Mouse (Mus musculus) liver, embryonic 16.5 days (tissue): ENCODE data around the gene Ccdc86. TPM values are rescaled to one million over a fixed set of nuclear protein-coding genes. Genes with fewer than 3 reads are reported as not detected.
A peak's percentile ranks its signal among the peaks of the same experiment; 100 is the strongest.

Experiments
- ATAC-seq: fragments of 200-750 bp; cut with Nextera tagmentation; 2 replicates; pipeline ENCODE4 v1.8.0; 2017; ENCODE audit warnings: low read depth, mild to moderate bottlenecking, moderate number of reproducible peaks, moderate library complexity
- H3K27ac ChIP-seq: fragments of 300-500 bp; sonication (generic); 2 replicates; pipeline ENCODE4 v1.5.1; 2014; ENCODE audit warnings: mild to moderate bottlenecking, low read length
- H3K27me3 ChIP-seq: fragments of 300-500 bp; sonication (generic); 2 replicates; pipeline ENCODE4 v1.6.1; 2014; ENCODE audit warnings: low read depth, low read length, mixed read lengths; ENCODE audit not compliant: control insufficient read depth, insufficient read depth
- H3K36me3 ChIP-seq: fragments of 300-500 bp; sonication (generic); 2 replicates; pipeline ENCODE4 v1.6.1; 2014; ENCODE audit warnings: mild to moderate bottlenecking; ENCODE audit not compliant: control insufficient read depth, insufficient read depth
- H3K4me1 ChIP-seq: fragments of 300-500 bp; sonication (generic); 2 replicates; pipeline ENCODE4 v1.6.1; 2014; ENCODE audit warnings: low read depth, low read length, mixed read lengths; ENCODE audit not compliant: control insufficient read depth
- H3K4me2 ChIP-seq: fragments of 300-500 bp; sonication (generic); 2 replicates; pipeline ENCODE4 v1.6.1; 2014; ENCODE audit warnings: low read depth, low read length, mixed read lengths
- H3K4me3 ChIP-seq: fragments of 300-500 bp; sonication (generic); 2 replicates; pipeline ENCODE4 v1.5.1; 2014; ENCODE audit warnings: low read depth, mild to moderate bottlenecking, low read length
- H3K9ac ChIP-seq: fragments of 300-500 bp; sonication (generic); 2 replicates; pipeline ENCODE4 v1.6.1; 2014; ENCODE audit warnings: low read depth, low read length
- H3K9me3 ChIP-seq: fragments of 300-500 bp; sonication (generic); replicated peaks from 2 replicates; pipeline ENCODE4 v1.6.1; 2016; ENCODE audit warnings: low read length; ENCODE audit not compliant: control insufficient read depth
- WGBS: fragments of 180-500 bp; shearing (Covaris S2); extraction: QIAGEN DNeasy Blood & Tissue Kit; methylation state at CpG from one replicate; pipeline ENCODE4 v1.1.7; 2014; ENCODE audit not compliant: insufficient replicate concordance; 5-methylcytosine and 5-hydroxymethylcytosine counted together
- polyA plus RNA-seq: library from polyadenylated mRNA; unstranded; fragments of >200 nt; fragmentation: Nextera tagmentation; extraction: Ambion mirVana; gene quantifications from 2 replicates; pipeline ENCODE4 v1.2.1, GENCODE M21; 2015

Gene Ccdc86
- polyA plus RNA-seq, 1 experiment from 2014 or later, result 9.1 TPM

- Histone ChIP-seq H3K27me3 (no peaks in the 10 kb centered on the region), H3K36me3 (peaks cover 19% of the 10 kb centered on the region), H3K9me3 (no peaks in the 10 kb centered on the region), H3K4me3 (no peak overlapping the region), H3K9ac (no peak overlapping the region), H3K4me2 (no peak overlapping the region), H3K4me1 (no peaks in the 10 kb centered on the region; the same call in 1 of the 2 replicates), H3K27ac (no peak overlapping the region)
- 47% methylated on average over 3 of the region's 3 CpGs for WGBS
- ATAC-seq, result no peak; the same call in 1 of the 2 replicates
Observed at GRCm38 (mm10) chr19:10907891-10908290, 41.2 kb downstream of the Ccdc86 start.

- Histone ChIP-seq H3K27ac (no peak overlapping the region), H3K4me1 (no peaks in the 10 kb centered on the region; the same call in 1 of the 2 replicates), H3K9me3 (no peaks in the 10 kb centered on the region), H3K9ac (no peak overlapping the region), H3K27me3 (no peaks in the 10 kb centered on the region), H3K4me3 (no peak overlapping the region), H3K36me3 (peaks cover 40% of the 10 kb centered on the region), H3K4me2 (no peak overlapping the region)
- ATAC-seq, result no peak
- WGBS, result 83% methylated on average over 5 of the region's 5 CpGs
Observed at GRCm38 (mm10) chr19:10905728-10906000, 43.4 kb downstream of the Ccdc86 start.

GRCm38 (mm10) chr19:10904927-10905727 lies 43.9 kb downstream of the Ccdc86 start:
- H3K9ac ChIP-seq, result no peak overlapping the region
- peaks cover 45% of the 10 kb centered on the region for H3K36me3 ChIP-seq
- no peak overlapping the region for H3K4me2 ChIP-seq

DNA sequence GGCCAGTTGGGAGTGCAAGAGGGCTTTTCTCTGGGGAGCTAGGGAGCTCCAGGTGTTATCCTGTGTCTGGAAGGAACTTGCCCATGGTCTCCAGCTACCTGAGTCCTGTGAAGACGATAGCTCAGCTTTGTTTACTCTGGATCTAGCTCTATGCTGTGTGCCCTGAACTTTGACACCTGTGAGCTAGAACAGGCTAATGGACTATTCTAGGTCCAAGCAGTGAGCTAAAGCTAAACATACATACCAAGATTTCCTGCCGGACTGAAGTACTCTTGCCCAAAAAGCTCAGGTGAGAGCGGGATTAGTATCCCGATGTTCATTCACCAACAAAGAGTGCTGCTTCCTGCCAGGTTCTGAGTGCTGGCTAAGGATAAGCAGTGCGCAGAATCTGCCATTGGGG lies 44.6 kb downstream of the Ccdc86 start:
- Histone ChIP-seq H3K27ac (no peak overlapping the region), H3K27me3 (no peaks in the 10 kb centered on the region), H3K4me3 (no peak overlapping the region), H3K9ac (no peak overlapping the region), H3K9me3 (no peaks in the 10 kb centered on the region), H3K4me1 (no peaks in the 10 kb centered on the region; the same call in 1 of the 2 replicates), H3K4me2 (no peak overlapping the region), H3K36me3 (peaks cover 51% of the 10 kb centered on the region)
- no peak for ATAC-seq
- 72% methylated on average over 5 of the region's 5 CpGs for WGBS

More at GRCm38 (mm10) chr19:10904927-10905727, 43.9 kb downstream of the Ccdc86 start:
- no peaks in the 10 kb centered on the region for H3K27me3 ChIP-seq
- WGBS, result 71% methylated on average over 7 of the region's 7 CpGs
- H3K4me3 ChIP-seq, result no peak overlapping the region
- ATAC-seq, result peak; percentile 27; the same call in 1 of the 2 replicates
- no peaks in the 10 kb centered on the region for H3K9me3 ChIP-seq
- H3K4me1 ChIP-seq, result no peaks in the 10 kb centered on the region; the same call in 1 of the 2 replicates
- no peak overlapping the region for H3K27ac ChIP-seq

DNA sequence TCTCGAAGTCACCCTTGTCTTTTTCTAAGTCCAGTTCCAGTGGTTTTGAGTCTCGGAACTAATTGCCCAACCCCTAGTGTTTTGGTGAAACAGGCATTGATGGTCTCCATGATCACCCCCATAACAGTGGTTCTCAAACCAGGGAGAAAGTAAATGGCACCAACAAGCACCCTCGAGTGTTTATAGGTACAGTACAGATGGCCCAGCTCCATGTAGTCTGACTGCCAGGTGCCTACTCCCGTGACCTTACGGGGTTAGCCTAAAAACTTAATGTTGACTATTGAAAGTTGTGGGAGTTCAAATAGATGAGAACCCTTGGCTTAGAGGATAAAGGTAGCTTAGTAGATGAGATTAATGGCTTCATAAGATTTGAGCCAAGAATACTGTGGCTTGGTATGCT lies 48.0 kb downstream of the Ccdc86 start:
- Histone ChIP-seq H3K36me3 (peaks cover 52% of the 10 kb centered on the region), H3K27ac (no peak overlapping the region), H3K27me3 (no peaks in the 10 kb centered on the region), H3K4me3 (no peak overlapping the region), H3K4me2 (no peak overlapping the region), H3K9ac (no peak overlapping the region), H3K9me3 (no peaks in the 10 kb centered on the region), H3K4me1 (peaks cover 10% of the 10 kb centered on the region)
- WGBS, result 75% methylated on average over 5 of the region's 5 CpGs
- no peak for ATAC-seq

DNA sequence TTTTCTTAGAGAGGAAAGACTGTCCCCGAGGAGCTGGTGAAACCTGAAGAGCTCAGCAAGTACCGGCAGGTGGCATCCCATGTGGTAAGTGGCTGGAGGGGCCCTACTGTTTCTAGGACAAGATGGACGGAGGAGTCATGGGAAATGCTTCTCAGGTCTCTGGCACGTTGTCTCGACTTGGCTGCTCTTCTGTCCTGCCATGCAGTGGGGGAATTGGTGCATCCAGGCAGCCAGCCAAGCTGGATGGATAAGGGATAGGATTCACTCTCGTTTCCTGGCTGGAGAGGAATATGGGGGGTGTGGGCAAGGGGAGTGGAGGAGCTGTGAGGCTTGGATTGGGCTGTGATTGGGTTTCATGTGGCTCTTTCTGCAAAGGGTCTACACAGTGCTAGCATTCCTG lies 48.8 kb downstream of the Ccdc86 start:
- no peak for ATAC-seq
- Histone ChIP-seq H3K4me2 (no peak overlapping the region), H3K36me3 (peaks cover 48% of the 10 kb centered on the region), H3K9me3 (no peaks in the 10 kb centered on the region), H3K27ac (no peak overlapping the region), H3K4me3 (no peak overlapping the region), H3K27me3 (no peaks in the 10 kb centered on the region), H3K4me1 (peaks cover 10% of the 10 kb centered on the region), H3K9ac (no peak overlapping the region)
- WGBS, result 79% methylated on average over 6 of the region's 6 CpGs

GRCm38 (mm10) chr19:10897491-10897890 lies 51.6 kb downstream of the Ccdc86 start:
- peaks cover 29% of the 10 kb centered on the region for H3K36me3 ChIP-seq
- H3K27ac ChIP-seq, result no peak overlapping the region
- 73% methylated on average over 8 of the region's 8 CpGs for WGBS
- ATAC-seq, result no peak
- no peak overlapping the region for H3K4me3 ChIP-seq
- no peaks in the 10 kb centered on the region for H3K9me3 ChIP-seq
- no peak overlapping the region for H3K4me2 ChIP-seq
- H3K9ac ChIP-seq, result no peak overlapping the region
- H3K4me1 ChIP-seq, result peaks cover 13% of the 10 kb centered on the region
- H3K27me3 ChIP-seq, result no peaks in the 10 kb centered on the region

- no peak for ATAC-seq
- WGBS, result 59% methylated on average over 7 of the region's 7 CpGs
- H3K4me1 ChIP-seq, result peaks cover 13% of the 10 kb centered on the region
- no peak overlapping the region for H3K27ac ChIP-seq
- no peaks in the 10 kb centered on the region for H3K9me3 ChIP-seq
- H3K9ac ChIP-seq, result peak overlapping the region; percentile 82
- H3K4me3 ChIP-seq, result peak overlapping the region; percentile 84; the same call in 1 of the 2 replicates
- no peaks in the 10 kb centered on the region for H3K27me3 ChIP-seq
- peak overlapping the region; percentile 80 for H3K4me2 ChIP-seq
- peaks cover 22% of the 10 kb centered on the region for H3K36me3 ChIP-seq
Observed at GRCm38 (mm10) chr19:10896849-10897248, 52.2 kb downstream of the Ccdc86 start.

DNA sequence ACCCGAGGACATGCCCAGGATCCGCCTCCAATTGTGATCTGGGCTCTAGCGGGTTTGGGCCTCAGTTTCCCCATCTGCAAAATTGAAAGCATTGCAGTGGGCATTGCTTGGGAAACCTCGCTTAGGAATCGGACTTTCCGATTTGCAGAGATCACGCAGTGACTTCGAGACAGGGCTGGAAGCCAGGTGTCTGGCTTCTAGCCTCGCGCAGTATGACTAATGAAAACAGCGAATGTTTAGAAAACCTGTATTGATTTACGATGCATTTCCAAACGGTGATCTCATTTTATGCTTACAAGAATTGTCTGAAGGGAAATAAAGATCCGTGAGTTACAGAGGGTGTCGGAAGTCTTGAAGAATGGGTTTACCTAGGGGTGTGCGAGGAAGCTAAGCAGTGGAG lies 53.4 kb downstream of the Ccdc86 start:
- H3K4me1 ChIP-seq, result peaks cover 13% of the 10 kb centered on the region
- no peak for ATAC-seq
- peak overlapping the region; percentile 82 for H3K9ac ChIP-seq
- peaks cover 12% of the 10 kb centered on the region for H3K36me3 ChIP-seq
- WGBS, result 1% methylated on average over 16 of the region's 16 CpGs
- H3K27ac ChIP-seq, result peak overlapping the region; percentile 78
- no peaks in the 10 kb centered on the region for H3K27me3 ChIP-seq
- no peaks in the 10 kb centered on the region for H3K9me3 ChIP-seq
- peak overlapping the region; percentile 84 for H3K4me3 ChIP-seq
- H3K4me2 ChIP-seq, result peak overlapping the region; percentile 80
